Mouse (Mus musculus) cerebellum, adult 2 months (tissue): ENCODE data around the gene Mtmr3.

Source experiments
- CTCF ChIP-seq: fragments of 200-500 bp; IDR thresholded peaks from 2 replicates; pipeline ENCODE4 v1.5.1; 2011; ENCODE audit warnings: low read depth, mild to moderate bottlenecking, control low read depth, low read length, moderate library complexity, borderline replicate concordance; ENCODE audit not compliant: insufficient read depth
- POLR2A ChIP-seq: fragments of 200-500 bp; IDR thresholded peaks from 2 replicates; pipeline ENCODE4 v1.6.1; 2011; ENCODE audit warnings: low read length, control low read depth, borderline replicate concordance; ENCODE audit not compliant: insufficient read depth

- no peak for TF ChIP-seq CTCF
- TF ChIP-seq POLR2A, result no peak
Measured at GRCm38 (mm10) chr11:4452467-4453184, 142.0 kb downstream of the Mtmr3 start.
